Mouse (Mus musculus) lung, postnatal 0 days (tissue): Measurements from ENCODE around the gene Tbc1d10a. TPM values are rescaled to one million over a fixed set of nuclear protein-coding genes. Genes with fewer than 3 reads are reported as not detected.

ENCODE experiments used
- ATAC-seq: fragments of 200-750 bp; cut with Nextera tagmentation; 2 replicates; pipeline ENCODE4 v1.8.0; 2017; ENCODE audit warnings: moderate library complexity
- DNase-seq: peaks from one replicate; pipeline ENCODE4 v3.0.0-alpha.2; 2016; ENCODE audit warnings: low spot score
- H3K27ac ChIP-seq: fragments of 300-500 bp; sonication (generic); 2 replicates; pipeline ENCODE4 v1.5.1; 2014; ENCODE audit warnings: antibody characterized with exemption, mild to moderate bottlenecking, low read length, mixed read lengths
- H3K27me3 ChIP-seq: fragments of 300-500 bp; sonication (generic); replicated peaks from 2 replicates; pipeline ENCODE4 v1.6.1; 2014; ENCODE audit warnings: low read length, mixed read lengths; ENCODE audit not compliant: insufficient read depth
- H3K36me3 ChIP-seq: fragments of 300-500 bp; sonication (generic); 2 replicates; pipeline ENCODE4 v1.6.1; 2014; ENCODE audit warnings: low read length, mixed read lengths; ENCODE audit not compliant: insufficient read depth
- H3K4me1 ChIP-seq: fragments of 300-500 bp; sonication (generic); 2 replicates; pipeline ENCODE4 v1.6.1; 2014; ENCODE audit warnings: antibody characterized with exemption, low read depth, low read length, mixed read lengths; ENCODE audit not compliant: insufficient read depth
- H3K4me2 ChIP-seq: fragments of 300-500 bp; sonication (generic); replicated peaks from 2 replicates; pipeline ENCODE4 v1.6.1; 2014; ENCODE audit warnings: low read depth, mild to moderate bottlenecking, low read length, moderate library complexity, mixed read lengths
- H3K4me3 ChIP-seq: fragments of 300-500 bp; sonication (generic); 2 replicates; pipeline ENCODE4 v1.5.1; 2014; ENCODE audit warnings: low read depth, low read length
- H3K9ac ChIP-seq: fragments of 300-500 bp; sonication (generic); replicated peaks from 2 replicates; pipeline ENCODE4 v1.6.1; 2014; ENCODE audit warnings: low read depth, mild to moderate bottlenecking
- H3K9me3 ChIP-seq: fragments of 300-500 bp; sonication (generic); 2 replicates; pipeline ENCODE4 v1.6.1; 2016; ENCODE audit warnings: low read length, mixed read lengths
- CTCF ChIP-seq: IDR thresholded peaks from 2 replicates; pipeline ENCODE4 v1.5.1; 2016; ENCODE audit warnings: antibody characterized with exemption, mild to moderate bottlenecking
- EP300 ChIP-seq: IDR thresholded peaks from 2 replicates; pipeline ENCODE4 v1.6.1; 2016; ENCODE audit warnings: antibody characterized with exemption, mild to moderate bottlenecking, control low read depth
- WGBS: fragments of 180-500 bp; shearing (Covaris S2); extraction: QIAGEN DNeasy Blood & Tissue Kit; methylation state at CpG from one replicate; pipeline ENCODE4 v1.1.7; 2014; 5-methylcytosine and 5-hydroxymethylcytosine counted together
- polyA plus RNA-seq: library from polyadenylated mRNA; unstranded; fragments of >200 nt; fragmentation: Nextera tagmentation; extraction: Ambion mirVana; gene quantifications from 2 replicates; pipeline ENCODE4 v1.2.1, GENCODE M21; 2015

The Tbc1d10a gene
- polyA plus RNA-seq, 1 experiment from 2014 or later, result 41.7 TPM

DNA sequence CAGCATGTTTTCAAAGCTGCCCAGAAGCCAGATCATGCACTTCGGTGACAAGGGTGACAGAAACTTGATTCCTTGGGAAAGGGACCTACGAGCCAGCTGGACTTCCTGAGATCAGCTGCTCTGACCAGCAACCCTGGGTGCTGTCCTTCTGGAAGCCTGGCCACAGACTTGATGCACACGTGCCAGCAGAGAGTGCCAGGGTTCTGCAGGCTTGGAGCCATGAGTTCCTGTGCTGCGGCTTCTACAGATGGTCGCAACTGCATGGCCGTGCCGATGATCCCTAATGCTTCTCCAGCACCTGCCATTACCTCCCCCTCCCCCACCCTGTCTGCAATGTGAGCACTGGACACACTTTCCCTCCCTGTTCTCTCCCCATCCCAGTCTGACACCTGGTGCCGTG lies 41.9 kb downstream of the Tbc1d10a start:
- no peaks in the 10 kb centered on the region for H3K4me1 ChIP-seq
- no peak for ATAC-seq
- H3K9me3 ChIP-seq, result no peaks in the 10 kb centered on the region
- H3K27me3 ChIP-seq, result no peaks in the 10 kb centered on the region
- no peak overlapping the region for H3K4me3 ChIP-seq
- DNase-seq, result peak; percentile 44
- H3K36me3 ChIP-seq, result no peaks in the 10 kb centered on the region
- H3K27ac ChIP-seq, result no peak overlapping the region
- TF ChIP-seq EP300 (no peak), CTCF (no peak)
- H3K9ac ChIP-seq, result no peak overlapping the region
- no peak overlapping the region for H3K4me2 ChIP-seq
- WGBS, result 22% methylated on average over 8 of the region's 8 CpGs

DNA sequence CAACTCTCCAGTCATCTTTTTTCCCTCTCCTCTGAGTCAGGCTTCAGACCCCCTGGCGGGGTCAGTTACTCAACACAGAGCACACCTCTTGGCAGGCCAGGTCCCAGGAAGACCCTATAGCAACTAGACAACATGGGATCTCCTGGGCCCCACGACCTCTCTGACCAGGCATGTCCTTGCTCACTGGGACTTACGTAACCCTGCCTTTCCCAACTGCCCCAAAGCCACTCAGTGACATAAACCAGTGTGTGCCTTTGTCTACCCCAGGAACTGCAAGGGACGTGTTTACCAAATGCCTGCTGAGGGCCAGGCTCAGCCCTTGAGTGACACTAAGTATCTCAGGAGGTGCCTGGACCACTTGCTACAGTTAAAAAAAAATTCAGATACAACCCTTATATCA lies 43.3 kb downstream of the Tbc1d10a start:
- Histone ChIP-seq H3K27ac (no peak overlapping the region), H3K27me3 (no peaks in the 10 kb centered on the region), H3K9ac (no peak overlapping the region), H3K36me3 (no peaks in the 10 kb centered on the region), H3K4me1 (no peaks in the 10 kb centered on the region), H3K9me3 (no peaks in the 10 kb centered on the region), H3K4me2 (no peak overlapping the region), H3K4me3 (no peak overlapping the region)
- WGBS, result 48% methylated on average over 4 of the region's 4 CpGs
- 0 out of 2 replicates have a peak, but pooled peaks have one; percentile 2 for ATAC-seq
- DNase-seq, result no peak
- TF ChIP-seq CTCF (no peak), EP300 (no peak)

DNA sequence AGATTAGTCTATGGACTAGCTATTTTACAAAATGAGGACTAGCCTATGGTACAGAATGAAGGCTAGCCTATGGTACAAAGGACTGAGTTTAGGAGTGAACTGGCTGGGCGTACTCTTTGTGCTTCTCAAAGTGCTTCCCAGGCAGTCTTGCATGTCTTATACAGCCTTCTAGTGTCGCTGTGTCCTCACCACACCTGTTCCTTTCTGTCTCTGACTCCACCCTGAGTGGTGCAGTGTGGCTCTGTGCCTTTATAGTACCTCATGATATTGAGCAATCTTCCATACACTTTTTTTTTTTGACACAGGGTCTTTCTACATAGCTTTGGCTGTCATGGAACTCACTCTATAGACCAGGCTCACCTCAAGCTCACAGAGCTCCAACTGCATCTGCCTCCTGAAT lies 44.8 kb downstream of the Tbc1d10a start:
- Histone ChIP-seq H3K36me3 (no peaks in the 10 kb centered on the region), H3K4me3 (no peak overlapping the region), H3K9ac (no peak overlapping the region), H3K4me1 (no peaks in the 10 kb centered on the region), H3K27me3 (no peaks in the 10 kb centered on the region), H3K27ac (no peak overlapping the region), H3K4me2 (no peak overlapping the region), H3K9me3 (no peaks in the 10 kb centered on the region)
- TF ChIP-seq CTCF, result no peak
- TF ChIP-seq EP300, result no peak
- ATAC-seq, result no peak
- 90% methylated on average over 2 of the region's 2 CpGs for WGBS
- no peak for DNase-seq

DNA sequence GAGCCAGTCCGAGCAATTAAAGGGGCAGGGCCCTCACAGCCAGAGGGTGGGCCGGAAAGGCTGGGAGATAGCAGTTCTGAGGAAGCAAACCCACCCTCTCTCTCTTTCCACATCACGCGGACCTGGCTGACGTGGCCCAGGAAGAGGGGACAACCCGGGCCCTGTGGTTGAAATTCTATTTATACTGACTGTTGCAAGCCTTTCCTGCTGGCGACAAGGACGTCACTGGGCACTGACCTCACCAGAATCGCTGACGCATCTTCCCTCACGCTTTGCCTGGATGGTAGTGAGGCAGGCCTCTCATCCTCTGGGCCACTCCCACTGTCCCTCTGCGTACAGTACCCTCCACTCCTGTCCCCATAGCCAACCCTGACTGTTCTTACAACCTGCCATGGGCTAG lies 46.1 kb downstream of the Tbc1d10a start:
- 42% methylated on average over 12 of the region's 12 CpGs for WGBS
- Histone ChIP-seq H3K27me3 (no peaks in the 10 kb centered on the region), H3K4me1 (no peaks in the 10 kb centered on the region), H3K9me3 (no peaks in the 10 kb centered on the region), H3K4me2 (no peak overlapping the region), H3K4me3 (no peak overlapping the region), H3K9ac (no peak overlapping the region), H3K27ac (no peak overlapping the region), H3K36me3 (no peaks in the 10 kb centered on the region)
- DNase-seq (peak; percentile 61), ATAC-seq (peak; percentile 73)
- peak; percentile 54 for TF ChIP-seq EP300
- TF ChIP-seq CTCF, result no peak

DNA sequence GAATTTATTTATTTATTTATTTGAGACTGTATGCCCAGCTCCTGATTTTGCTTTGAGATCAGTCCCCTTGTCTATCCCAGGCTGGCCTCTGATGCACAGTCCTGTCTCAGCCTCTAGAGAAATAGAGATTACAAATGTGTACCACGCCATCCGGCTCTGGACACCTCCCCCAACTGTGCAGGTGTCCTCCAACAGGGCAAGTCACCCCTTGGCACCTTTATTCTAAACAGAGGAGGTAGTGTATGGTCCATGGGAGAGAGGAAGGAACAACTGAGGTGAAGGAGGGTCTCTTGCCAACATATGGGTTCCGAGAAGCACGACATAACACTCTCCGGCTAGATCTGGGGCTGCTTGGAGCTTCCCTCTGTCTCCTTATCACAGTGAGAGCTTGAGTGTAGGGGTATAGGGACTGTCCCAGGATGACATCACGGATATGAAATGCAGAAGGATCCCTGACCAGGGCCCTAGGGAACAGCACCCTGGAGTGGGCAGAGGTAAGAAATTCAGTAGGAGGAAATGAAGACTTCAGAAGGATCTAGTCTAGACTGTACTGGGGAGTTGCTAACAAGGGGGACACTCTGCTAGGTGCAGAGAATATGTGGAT lies 48.6 kb downstream of the Tbc1d10a start:
- 86% methylated on average over 6 of the region's 6 CpGs for WGBS
- Histone ChIP-seq H3K9me3 (no peaks in the 10 kb centered on the region), H3K27me3 (no peaks in the 10 kb centered on the region), H3K36me3 (no peaks in the 10 kb centered on the region), H3K4me1 (no peaks in the 10 kb centered on the region), H3K9ac (no peak overlapping the region), H3K4me3 (no peak overlapping the region), H3K27ac (no peak overlapping the region), H3K4me2 (no peak overlapping the region)
- DNase-seq, result no peak
- ATAC-seq, result no peak
- TF ChIP-seq CTCF (no peak), EP300 (no peak)

DNA sequence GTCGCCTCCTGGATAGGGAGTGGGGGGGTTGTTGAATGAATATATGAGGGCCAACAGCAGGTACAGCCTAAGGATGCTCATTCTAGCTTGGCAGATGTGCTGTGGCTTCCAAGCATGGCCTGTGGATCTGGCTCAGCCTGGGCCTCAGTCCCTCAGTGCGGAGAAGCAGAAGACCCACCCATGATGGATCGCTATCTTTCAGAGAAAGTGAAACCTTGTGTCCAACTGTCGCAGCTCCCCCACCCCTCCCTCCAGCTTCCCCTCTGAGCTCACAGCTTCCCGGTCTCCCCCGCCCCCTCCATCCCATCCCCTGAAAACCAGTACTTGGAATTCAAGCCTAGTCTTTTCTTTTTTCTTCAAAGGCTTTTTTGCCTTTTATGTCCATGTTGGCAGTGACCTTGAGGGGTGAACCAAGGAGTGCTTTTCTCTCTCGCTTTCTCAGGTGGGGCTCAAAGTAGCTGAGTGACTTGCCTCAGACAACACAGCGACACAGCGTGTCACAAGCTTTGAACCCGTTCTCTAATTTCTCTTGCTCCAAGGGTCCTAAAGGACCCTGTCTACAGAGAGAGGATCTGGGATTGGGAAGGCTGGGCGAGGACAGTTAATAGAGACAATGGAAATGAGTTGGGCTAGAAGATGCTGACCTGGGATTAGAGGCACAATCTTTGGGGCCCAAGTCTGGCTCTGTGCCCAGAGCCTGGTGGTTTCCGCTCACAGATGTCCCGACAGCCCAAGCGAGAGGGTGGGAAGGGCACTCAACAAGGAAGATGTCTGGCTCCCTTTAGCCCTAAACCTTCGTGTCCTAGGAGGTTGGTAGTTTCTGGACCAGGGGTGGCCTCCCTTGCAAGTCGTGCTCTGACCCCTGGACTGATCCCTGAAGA lies 49.3 kb downstream of the Tbc1d10a start, which contains the start of gene Osm:
Gene Osm, plus strand, starts transcription at position 756 of the 881 bp plus-strand sequence.
- TF ChIP-seq CTCF, result no peak
- TF ChIP-seq EP300, result no peak
- Histone ChIP-seq H3K4me2 (no peak within 1 kb of the TSS), H3K4me1 (no peaks in the 10 kb centered on the region), H3K9me3 (no peaks in the 10 kb centered on the region), H3K27ac (no peak within 1 kb of the TSS), H3K4me3 (0 out of 2 replicates have a peak within 1 kb of the TSS, but pooled peaks have one; percentile 10), H3K9ac (no peak within 1 kb of the TSS), H3K27me3 (no peaks in the 10 kb centered on the region), H3K36me3 (no peaks in the 10 kb centered on the region)
- DNase-seq, result no peak
- WGBS, result 59% methylated on average over 16 of the region's 16 CpGs
- no peak for ATAC-seq
